Mouse (Mus musculus) heart, embryonic 16.5 days (tissue): ENCODE measurements around the gene Edil3. TPM values are rescaled to one million over a fixed set of nuclear protein-coding genes. Genes with fewer than 3 reads are reported as not detected.
"Not testable (repeated sequence)": the region's sequence is repeated elsewhere in the genome, so short reads cannot be mapped to it uniquely, and the experiment has no call there.

ENCODE experiments used
- ATAC-seq: fragments of 200-750 bp; cut with Nextera tagmentation; replicated peaks from 2 replicates; pipeline ENCODE4 v1.8.0; 2017; ENCODE audit warnings: moderate number of reproducible peaks; ENCODE audit not compliant: insufficient read depth, low FRiP score; ENCODE audit errors: extremely low read depth
- H3K27ac ChIP-seq: fragments of 300-500 bp; sonication (generic); 2 replicates; pipeline ENCODE4 v1.5.1; 2014; ENCODE audit warnings: mild to moderate bottlenecking, low read length, control low read depth, moderate library complexity
- H3K27me3 ChIP-seq: fragments of 300-500 bp; sonication (generic); 2 replicates; pipeline ENCODE4 v1.6.1; 2014; ENCODE audit warnings: low read length, mixed read lengths; ENCODE audit not compliant: control insufficient read depth, insufficient read depth
- H3K36me3 ChIP-seq: fragments of 300-500 bp; sonication (generic); 2 replicates; pipeline ENCODE4 v1.6.1; 2014; ENCODE audit not compliant: control insufficient read depth, insufficient read depth
- H3K4me1 ChIP-seq: fragments of 300-500 bp; sonication (generic); 2 replicates; pipeline ENCODE4 v1.6.1; 2014; ENCODE audit warnings: low read length, mixed read lengths; ENCODE audit not compliant: control insufficient read depth, insufficient read depth
- H3K4me2 ChIP-seq: fragments of 300-500 bp; sonication (generic); 2 replicates; pipeline ENCODE4 v1.6.1; 2014; ENCODE audit warnings: low read depth, mild to moderate bottlenecking, control low read depth, low read length
- H3K4me3 ChIP-seq: fragments of 300-500 bp; sonication (generic); 2 replicates; pipeline ENCODE4 v1.5.1; 2014; ENCODE audit warnings: mild to moderate bottlenecking, control low read depth, low read length
- H3K9ac ChIP-seq: fragments of 300-500 bp; sonication (generic); 2 replicates; pipeline ENCODE4 v1.6.1; 2014; ENCODE audit warnings: low read length, control low read depth
- H3K9me3 ChIP-seq: fragments of 300-500 bp; sonication (generic); replicated peaks from 2 replicates; pipeline ENCODE4 v1.6.1; 2016; ENCODE audit warnings: low read length; ENCODE audit not compliant: control insufficient read depth
- WGBS: fragments of 180-500 bp; shearing (Covaris S2); extraction: QIAGEN DNeasy Blood & Tissue Kit; methylation state at CpG from one replicate; pipeline ENCODE4 v1.1.7; 2014; 5-methylcytosine and 5-hydroxymethylcytosine counted together
- polyA plus RNA-seq: library from polyadenylated mRNA; unstranded; fragments of >200 nt; fragmentation: Nextera tagmentation; extraction: Ambion mirVana; gene quantifications from 2 replicates; pipeline ENCODE4 v1.2.1, GENCODE M21; 2015

The Edil3 gene
- polyA plus RNA-seq, 1 experiment from 2014 or later = 1.7 TPM

GRCm38 (mm10) chr13:89035711-89036110 is 214.4 kb downstream of the Edil3 start:
- Histone ChIP-seq H3K27ac (no peak overlapping the region), H3K4me1 (no peaks in the 10 kb centered on the region), H3K27me3 (no peaks in the 10 kb centered on the region), H3K4me2 (no peak overlapping the region), H3K4me3 (no peak overlapping the region), H3K9ac (no peak overlapping the region), H3K9me3 (no peaks in the 10 kb centered on the region), H3K36me3 (no peaks in the 10 kb centered on the region)
- ATAC-seq = no peak
- WGBS = 73% methylated on average over 2 of the region's 2 CpGs

DNA sequence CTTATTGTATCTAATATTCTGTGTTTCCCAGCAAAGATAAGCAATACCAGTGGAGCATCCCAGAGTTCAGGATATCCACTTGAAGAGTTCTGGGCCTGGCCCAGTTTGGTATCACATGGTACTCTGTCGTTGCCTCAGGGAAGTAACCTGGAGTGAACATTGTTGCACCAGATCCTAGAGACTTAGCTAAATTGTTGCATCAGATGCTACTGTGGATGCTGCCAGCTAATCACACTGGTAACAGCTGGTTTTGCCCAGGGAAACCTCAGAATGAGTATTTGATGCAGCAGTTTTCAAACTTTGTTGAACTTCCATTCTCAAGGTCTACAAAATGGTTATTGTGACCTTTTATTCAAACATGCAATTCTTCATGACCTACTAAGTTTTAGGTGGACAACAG is 220.2 kb downstream of the Edil3 start:
- Histone ChIP-seq H3K4me3 (no peak overlapping the region), H3K4me2 (no peak overlapping the region), H3K9me3 (no peaks in the 10 kb centered on the region), H3K27me3 (no peaks in the 10 kb centered on the region), H3K27ac (no peak overlapping the region), H3K4me1 (no peaks in the 10 kb centered on the region), H3K36me3 (no peaks in the 10 kb centered on the region), H3K9ac (no peak overlapping the region)
- 93% methylated on average over 1 of the region's 1 CpGs for WGBS
- no peak for ATAC-seq

DNA sequence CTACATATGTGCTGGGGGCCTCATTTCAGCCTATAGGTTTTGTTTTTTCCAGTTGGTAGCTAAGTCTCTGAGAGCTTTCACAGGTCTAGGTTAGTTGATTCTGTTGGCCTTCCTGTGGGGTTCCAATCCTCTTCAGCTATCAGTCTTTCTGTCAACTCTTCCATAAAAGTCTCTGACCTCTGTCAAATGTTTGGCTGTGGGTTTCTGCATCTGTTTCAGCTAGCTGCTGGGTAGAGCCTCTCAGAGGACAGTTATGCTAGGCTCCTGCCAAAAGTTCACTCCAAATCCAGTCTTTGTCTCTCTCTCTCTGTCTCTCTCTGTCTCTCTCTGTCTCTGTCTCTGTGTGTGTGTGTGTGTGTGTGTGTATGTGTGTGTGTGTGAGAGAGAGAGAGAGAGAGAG is 248.9 kb downstream of the Edil3 start:
- H3K36me3 ChIP-seq, H3K27me3 ChIP-seq, H3K4me3 ChIP-seq, H3K9ac ChIP-seq, H3K9me3 ChIP-seq, H3K27ac ChIP-seq, H3K4me1 ChIP-seq, H3K4me2 ChIP-seq: not testable (repeated sequence)
- 0 out of 2 replicates have a peak, but pooled peaks have one; percentile 60 for ATAC-seq

- no peak overlapping the region for H3K4me2 ChIP-seq
- 88% methylated on average over 1 of the region's 1 CpGs for WGBS
- H3K27ac ChIP-seq = no peak overlapping the region
- no peak overlapping the region for H3K4me3 ChIP-seq
- ATAC-seq = no peak
- no peaks in the 10 kb centered on the region for H3K27me3 ChIP-seq
- H3K4me1 ChIP-seq = no peaks in the 10 kb centered on the region
- H3K9ac ChIP-seq = no peak overlapping the region
- H3K36me3 ChIP-seq = no peaks in the 10 kb centered on the region
- no peaks in the 10 kb centered on the region for H3K9me3 ChIP-seq
These were observed 254.9 kb downstream of the Edil3 start for GRCm38 (mm10) chr13:89076212-89076611.

GRCm38 (mm10) chr13:89105889-89106288 is 284.6 kb downstream of the Edil3 start:
- ATAC-seq = no peak
- H3K4me2 ChIP-seq = no peak overlapping the region
- no peaks in the 10 kb centered on the region for H3K9me3 ChIP-seq
- no peak overlapping the region for H3K27ac ChIP-seq
- no peak overlapping the region for H3K4me3 ChIP-seq
- H3K4me1 ChIP-seq = no peaks in the 10 kb centered on the region
- H3K9ac ChIP-seq = no peak overlapping the region
- H3K36me3 ChIP-seq = no peaks in the 10 kb centered on the region
- 62% methylated on average over 1 of the region's 1 CpGs for WGBS
- no peaks in the 10 kb centered on the region for H3K27me3 ChIP-seq

DNA sequence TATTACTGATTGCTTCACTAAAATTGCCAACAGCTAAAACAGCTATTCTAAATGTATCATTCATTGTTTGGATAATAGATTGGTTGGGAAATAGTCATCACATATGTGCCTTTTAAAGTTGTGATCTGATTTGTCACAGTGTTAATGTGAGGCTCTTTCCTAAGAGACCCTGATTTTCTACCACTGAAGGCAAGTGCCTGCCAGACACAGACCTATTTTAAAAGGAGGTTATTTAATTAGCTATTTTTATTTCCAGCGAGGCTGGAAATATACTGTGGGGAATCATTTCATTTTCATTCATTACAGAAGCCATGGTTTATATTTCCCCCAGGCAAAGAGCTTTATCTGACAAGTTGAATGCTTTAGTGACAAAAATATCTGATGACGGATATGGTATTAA is 296.3 kb downstream of the Edil3 start:
- Histone ChIP-seq H3K9ac (no peak overlapping the region), H3K27me3 (no peaks in the 10 kb centered on the region), H3K9me3 (no peaks in the 10 kb centered on the region), H3K4me1 (no peaks in the 10 kb centered on the region), H3K4me2 (no peak overlapping the region), H3K36me3 (no peaks in the 10 kb centered on the region), H3K4me3 (no peak overlapping the region), H3K27ac (no peak overlapping the region)
- ATAC-seq = no peak
- WGBS = 46% methylated on average over 2 of the region's 2 CpGs

DNA sequence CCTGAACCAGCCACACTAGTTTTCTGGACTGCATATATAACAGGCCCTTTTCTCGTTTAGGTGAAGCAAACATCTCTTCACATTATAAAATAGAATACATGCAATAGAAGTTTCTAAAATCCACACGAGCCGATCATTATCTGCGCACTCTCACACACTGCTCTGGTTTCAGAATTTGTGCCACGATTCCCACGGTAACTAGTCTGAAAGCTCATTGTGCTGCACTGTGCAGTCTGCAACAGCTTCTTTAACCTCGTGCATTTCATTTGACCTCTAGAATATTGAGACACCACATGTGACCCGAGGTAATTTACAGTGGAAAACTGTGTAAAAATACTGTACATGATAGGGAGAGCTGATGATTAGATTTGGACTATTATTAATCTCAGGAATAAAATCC is 298.5 kb downstream of the Edil3 start:
- no peak overlapping the region for H3K9ac ChIP-seq
- H3K27ac ChIP-seq = no peak overlapping the region
- no peaks in the 10 kb centered on the region for H3K9me3 ChIP-seq
- ATAC-seq = no peak
- no peak overlapping the region for H3K4me2 ChIP-seq
- H3K27me3 ChIP-seq = no peaks in the 10 kb centered on the region
- H3K4me1 ChIP-seq = no peaks in the 10 kb centered on the region
- 70% methylated on average over 8 of the region's 8 CpGs for WGBS
- no peaks in the 10 kb centered on the region for H3K36me3 ChIP-seq
- no peak overlapping the region for H3K4me3 ChIP-seq

DNA sequence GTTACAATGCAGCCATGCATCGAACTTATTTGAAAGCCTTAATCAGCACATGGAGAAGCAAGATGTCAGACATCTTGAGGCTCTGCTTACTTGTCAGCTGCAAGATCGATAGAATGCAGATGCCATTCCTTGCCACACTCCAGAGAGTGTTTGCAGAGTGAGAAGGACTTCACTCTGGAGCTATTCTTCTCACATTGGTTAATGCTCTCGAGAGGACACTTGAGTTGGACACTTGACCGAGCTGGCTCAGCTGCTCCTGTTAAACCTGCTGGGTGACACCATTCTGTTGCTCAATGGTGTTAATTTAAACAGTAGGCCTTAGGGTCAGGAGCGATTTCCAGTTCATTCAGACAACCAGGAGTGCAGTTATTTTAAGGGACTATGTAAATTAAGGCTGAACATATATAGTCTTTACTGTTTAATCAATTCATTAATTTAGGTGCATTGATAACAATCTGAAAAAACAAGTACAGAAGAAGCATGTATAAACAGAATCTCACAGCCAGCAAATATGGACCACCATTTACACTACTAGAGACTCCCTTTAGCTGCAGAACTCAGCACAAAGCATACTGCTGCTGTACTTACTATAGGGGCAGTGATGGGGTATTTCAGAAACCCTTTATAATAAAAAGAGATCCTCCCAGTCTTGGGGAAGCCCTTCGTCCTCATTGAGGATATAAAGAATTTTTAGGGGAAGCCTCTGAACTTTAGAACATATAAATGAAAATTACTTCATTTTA is 301.4 kb downstream of the Edil3 start:
- no peaks in the 10 kb centered on the region for H3K27me3 ChIP-seq
- H3K9ac ChIP-seq = no peak overlapping the region
- H3K4me1 ChIP-seq = no peaks in the 10 kb centered on the region
- WGBS = 40% methylated on average over 6 of the region's 6 CpGs
- H3K4me2 ChIP-seq = no peak overlapping the region
- H3K36me3 ChIP-seq = no peaks in the 10 kb centered on the region
- no peak for ATAC-seq
- H3K27ac ChIP-seq = no peak overlapping the region
- no peaks in the 10 kb centered on the region for H3K9me3 ChIP-seq
- H3K4me3 ChIP-seq = no peak overlapping the region

GRCm38 (mm10) chr13:89123396-89123795 is 302.1 kb downstream of the Edil3 start:
- H3K4me1 ChIP-seq = no peaks in the 10 kb centered on the region
- H3K36me3 ChIP-seq = no peaks in the 10 kb centered on the region
- no peak for ATAC-seq
- H3K9ac ChIP-seq = no peak overlapping the region
- no peak overlapping the region for H3K4me2 ChIP-seq
- whole genome bisulfite sequencing = 89% methylated on average over 5 of the region's 5 CpGs
- H3K27me3 ChIP-seq = no peaks in the 10 kb centered on the region
- H3K27ac ChIP-seq = no peak overlapping the region
- no peak overlapping the region for H3K4me3 ChIP-seq
- H3K9me3 ChIP-seq = no peaks in the 10 kb centered on the region
